Mouse (Mus musculus) spleen, adult 2 months (tissue): ENCODE data around the gene Agap1.

Experiments used
- CTCF ChIP-seq: fragments of 200-500 bp; IDR thresholded peaks from 2 replicates; pipeline ENCODE4 v1.5.1; 2011; ENCODE audit warnings: mild to moderate bottlenecking, inconsistent platforms; ENCODE audit not compliant: insufficient read depth, insufficient read length, insufficient replicate concordance; ENCODE audit errors: extremely low read depth
- POLR2A ChIP-seq: fragments of 200-500 bp; IDR thresholded peaks from 2 replicates; pipeline ENCODE4 v1.6.1; 2011; ENCODE audit warnings: low read depth, low read length, inconsistent platforms

- no peak for TF ChIP-seq POLR2A
- no peak for TF ChIP-seq CTCF
Measured at GRCm38 (mm10) chr1:89598906-89599305, 144.3 kb downstream of the Agap1 start.
